Mouse (Mus musculus) B cell, adult 62 days (primary cell): ENCODE data around the gene Cdkn2c. TPM values are rescaled to one million over a fixed set of nuclear protein-coding genes. Genes with fewer than 3 reads are reported as not detected.

ENCODE experiments used
- total RNA-seq: library from RNA; stranded (reverse); gene quantifications from 4 replicates; pipeline ENCODE4 v1.2.4, GENCODE M21; 2023

Gene Cdkn2c
- 7.0 to 9.8 TPM (median 7.1 TPM) in 4 replicates for total RNA-seq

DNA sequence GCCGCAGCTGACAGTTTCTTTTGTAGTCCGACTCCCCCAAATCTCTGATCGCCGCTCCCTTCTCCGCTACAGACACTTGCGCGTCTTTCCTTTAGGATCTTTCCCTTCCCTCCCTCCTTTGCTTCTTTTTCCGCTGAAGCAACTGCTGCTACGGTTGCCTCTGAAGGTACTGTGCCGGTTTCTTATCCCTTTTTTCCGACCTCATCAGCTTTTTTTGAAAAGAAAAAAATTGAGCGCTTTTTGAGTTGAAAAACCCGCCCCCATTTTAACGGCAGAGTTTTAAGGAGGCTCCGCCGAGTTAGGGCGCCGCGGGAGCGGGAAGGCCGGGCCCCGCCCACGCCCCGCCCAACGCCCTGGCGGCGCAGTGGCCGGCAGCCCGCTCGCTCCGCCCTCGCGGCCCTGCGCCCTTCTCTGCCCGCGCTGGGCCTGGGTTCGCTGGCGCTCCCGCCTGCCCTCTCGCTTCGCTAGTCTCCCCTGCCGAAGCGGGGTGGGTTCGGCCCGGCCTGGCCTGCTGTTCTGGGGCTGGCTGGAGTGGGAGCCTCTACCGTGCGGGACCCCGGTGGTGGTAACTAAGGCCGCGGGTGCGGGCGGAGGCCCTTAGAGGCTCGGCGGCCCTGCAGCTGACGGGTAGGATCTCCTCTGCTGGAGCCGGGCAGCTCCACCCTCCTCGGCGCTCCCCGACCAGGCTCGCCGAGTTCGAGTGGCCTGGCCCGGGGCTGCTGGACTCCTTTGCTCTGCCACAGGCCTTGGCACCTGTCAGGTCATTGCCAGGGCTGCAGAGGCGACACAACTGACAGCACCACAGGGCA, at the start of gene Cdkn2c:
TSS of gene Cdkn2c (minus strand) at position 729 of the 809 bp plus-strand sequence.

DNA sequence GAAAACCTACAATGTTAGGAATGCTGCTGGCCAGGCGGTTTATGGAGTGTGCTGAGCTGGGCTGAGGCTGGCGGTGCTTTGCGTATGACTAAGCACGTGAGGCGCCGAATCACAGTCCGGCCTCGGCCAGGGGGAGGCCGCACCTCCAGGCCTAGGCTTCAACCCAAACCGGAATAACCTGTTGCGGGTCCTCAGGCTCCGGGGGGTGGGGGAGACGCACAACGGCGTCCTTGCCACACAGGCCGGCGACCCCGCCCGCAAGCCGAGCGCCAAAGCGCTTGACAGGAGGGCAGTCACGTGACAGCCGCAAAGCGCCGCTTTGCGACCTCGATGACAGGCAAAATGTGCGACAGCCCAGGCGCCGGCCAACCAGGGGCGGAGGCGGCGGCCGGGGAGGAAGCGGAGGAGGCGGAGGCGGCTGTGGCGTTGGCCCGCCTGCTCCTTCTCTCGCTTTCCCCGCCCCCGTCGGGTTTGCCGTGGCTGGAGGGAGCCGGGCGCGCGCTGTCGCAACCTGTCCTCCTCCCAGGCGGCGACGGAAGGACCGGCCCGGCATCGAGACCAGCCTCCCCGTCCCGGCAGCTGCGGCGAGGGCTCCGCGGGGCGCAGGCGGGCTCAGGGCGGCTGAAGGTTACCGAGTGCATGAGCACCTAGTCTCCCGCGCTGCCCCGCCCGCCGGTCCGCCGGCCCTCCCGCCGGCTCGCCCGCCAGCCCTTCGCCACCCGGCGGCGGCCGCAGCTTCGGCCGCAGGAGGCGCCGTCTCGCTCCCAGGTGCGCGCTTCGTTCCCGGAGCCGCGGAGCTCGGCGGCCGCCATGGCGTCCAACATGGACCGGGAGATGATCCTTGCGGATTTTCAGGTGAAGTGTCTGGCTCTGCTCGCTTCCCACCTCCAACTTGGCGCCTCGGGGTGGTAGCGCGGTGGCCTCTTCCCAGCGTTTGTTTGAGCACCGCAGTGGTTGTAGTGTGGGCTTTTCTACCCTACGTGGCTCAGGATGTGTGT, 9.5 kb upstream of the Cdkn2c start, which contains the start of gene Faf1:
TSS of gene Faf1 (plus strand) at position 371 of the 998 bp plus-strand sequence.

Other genes with a start within 250 kb of the Cdkn2c start
- 17.9 to 20.1 TPM (median 19.5 TPM) in 4 replicates for gene Rnf11, start 182.5 kb downstream of the Cdkn2c start, total RNA-seq
- not detected in 4 replicates for gene 4930522H14Rik, start 135.9 kb downstream of the Cdkn2c start, total RNA-seq
- 26.3 to 28.1 TPM (median 26.8 TPM) in 4 replicates for gene Faf1, start 9.4 kb upstream of the Cdkn2c start, total RNA-seq